Mouse (Mus musculus): ENCODE measurements around the gene H60c.

DNA sequence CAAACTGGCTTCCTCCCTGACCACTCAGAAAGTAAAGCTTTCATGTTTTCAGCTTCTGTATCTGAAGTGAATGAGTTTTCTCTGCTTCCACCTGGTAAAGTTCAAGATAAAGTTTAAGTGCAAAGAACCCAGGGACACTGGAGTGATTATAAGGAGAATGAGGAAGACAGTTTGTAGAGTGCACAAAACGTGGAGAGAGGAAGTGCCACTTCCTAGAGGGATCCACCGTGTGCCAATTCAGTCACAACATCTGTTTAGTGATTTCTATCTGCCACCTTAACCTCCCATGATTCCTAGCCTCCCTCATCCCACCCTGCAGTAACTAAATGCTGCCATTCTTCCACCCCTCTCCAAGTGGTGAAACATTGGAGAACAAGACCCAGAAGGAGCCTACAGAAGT, 842 bp downstream of the H60c start:
- no peak for TF ChIP-seq CTCF (IDR thresholded peaks at IDR 0.05; ENCODE audit: control insufficient read depth, insufficient read depth, low read length)
- no peak for TF ChIP-seq POLR2A (IDR thresholded peaks at IDR 0.05; ENCODE audit: borderline replicate concordance, control insufficient read depth, low read depth, low read length)

Measured in bone marrow, adult 2 months (tissue).